Mouse (Mus musculus) forelimb bud, embryonic 11.5 days (tissue): Measurements from ENCODE around the gene Vcl.

Experiments used
- DNase-seq: peaks from one replicate; pipeline ENCODE4 v3.0.0-alpha.2; 2012; ENCODE audit warnings: low read depth, low spot score

Vcl gene

DNA sequence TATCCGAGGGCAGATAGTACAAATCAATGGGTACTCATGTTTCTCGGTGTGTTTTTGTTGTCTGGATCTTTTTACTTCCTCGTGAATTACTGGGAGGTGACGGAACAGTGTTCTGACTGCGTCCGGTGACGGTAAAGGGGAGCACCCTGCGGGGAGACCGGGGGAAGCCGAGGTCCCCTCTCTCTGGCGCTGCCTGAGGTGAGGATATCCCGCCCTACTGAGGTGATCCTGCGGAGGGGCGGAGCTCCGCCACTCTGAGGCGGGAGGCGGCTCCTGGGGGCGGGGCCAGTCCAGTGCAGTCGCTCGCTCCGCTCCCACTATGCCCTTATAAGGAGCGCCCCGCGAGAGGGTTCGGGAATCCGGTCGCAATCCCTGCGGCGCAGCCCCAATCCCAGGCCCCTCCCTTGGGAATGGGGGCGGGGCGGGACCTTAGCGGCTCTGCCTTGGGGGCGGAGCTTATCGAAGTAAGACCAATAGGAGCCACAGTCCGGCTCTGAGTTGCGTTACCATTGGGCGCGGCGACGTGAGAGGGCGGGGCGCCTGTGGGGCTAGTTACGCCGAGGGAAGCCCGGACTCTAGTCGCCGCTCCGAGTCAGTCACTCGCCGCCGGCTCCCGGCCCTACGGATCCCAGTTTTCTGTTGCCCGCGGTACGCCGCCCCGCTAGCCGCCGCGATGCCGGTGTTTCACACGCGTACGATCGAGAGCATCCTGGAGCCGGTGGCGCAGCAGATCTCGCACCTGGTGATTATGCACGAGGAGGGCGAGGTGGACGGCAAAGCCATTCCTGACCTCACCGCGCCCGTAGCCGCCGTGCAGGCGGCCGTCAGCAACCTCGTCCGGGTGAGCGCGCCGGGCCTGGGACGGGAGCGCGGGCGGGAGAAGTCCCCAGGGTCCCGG, at the start of gene Vcl:
Gene Vcl, plus strand, starts transcription at position 551 of the 898 bp plus-strand sequence.
- peak; percentile 99 for DNase-seq

DNA sequence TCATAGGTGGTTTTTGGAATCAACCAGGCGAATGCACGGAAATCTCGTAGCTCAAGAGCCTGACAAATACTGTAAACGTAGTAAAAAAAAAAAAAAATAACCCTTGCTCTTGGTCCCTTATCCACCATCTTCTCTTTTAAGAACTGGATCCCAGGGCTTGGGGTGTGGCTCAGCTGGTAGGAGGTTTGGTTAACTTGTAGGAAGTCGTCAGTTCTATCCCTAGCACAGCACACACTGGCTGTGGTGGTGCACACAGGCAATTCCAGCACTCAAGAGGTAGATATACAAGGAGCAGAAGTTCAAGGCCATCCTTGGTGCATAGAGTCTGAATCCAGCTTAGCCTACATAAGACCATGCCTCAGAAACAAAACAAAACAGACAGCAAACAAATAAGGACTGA, 44.5 kb upstream of the Vcl start:
- DNase-seq, result no peak

DNA sequence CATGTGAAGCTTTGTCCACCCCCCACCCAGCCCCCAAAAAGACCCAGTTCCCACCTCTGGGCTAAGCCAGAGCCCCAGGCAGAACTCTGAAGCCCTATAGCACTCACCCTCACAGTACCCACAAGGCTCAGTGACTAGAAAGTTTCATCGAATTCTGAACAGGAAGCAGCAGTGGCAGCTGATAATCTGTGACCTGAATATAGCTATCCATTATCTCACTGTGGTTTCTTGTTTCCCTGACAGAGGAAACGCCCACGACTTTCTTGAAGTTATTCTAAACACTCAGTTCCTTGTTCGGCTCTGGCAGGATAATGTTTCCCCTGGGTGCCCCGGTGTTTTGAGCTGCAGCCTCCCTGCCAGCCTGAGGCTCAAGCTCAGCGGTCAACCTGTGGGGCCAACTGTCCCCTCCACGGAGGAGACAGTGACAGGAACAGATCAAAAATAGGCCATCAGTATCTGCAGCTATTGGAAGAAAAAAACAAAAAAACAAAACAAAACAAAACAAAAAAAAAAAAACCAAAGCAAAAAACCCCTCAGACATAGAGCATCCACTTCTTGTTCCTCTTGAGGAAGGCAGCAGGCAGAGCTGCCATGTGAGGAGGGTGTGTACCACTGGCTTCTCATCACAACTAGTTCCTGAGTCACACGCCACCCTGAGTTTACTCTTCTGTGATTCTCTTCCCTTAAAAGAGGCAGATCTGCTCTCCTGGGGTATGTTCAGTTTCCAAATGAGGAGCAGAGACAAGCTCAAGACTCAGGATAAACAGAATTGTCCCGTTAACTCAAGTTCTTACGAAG, 43.9 kb upstream of the Vcl start:
- no peak for DNase-seq

DNA sequence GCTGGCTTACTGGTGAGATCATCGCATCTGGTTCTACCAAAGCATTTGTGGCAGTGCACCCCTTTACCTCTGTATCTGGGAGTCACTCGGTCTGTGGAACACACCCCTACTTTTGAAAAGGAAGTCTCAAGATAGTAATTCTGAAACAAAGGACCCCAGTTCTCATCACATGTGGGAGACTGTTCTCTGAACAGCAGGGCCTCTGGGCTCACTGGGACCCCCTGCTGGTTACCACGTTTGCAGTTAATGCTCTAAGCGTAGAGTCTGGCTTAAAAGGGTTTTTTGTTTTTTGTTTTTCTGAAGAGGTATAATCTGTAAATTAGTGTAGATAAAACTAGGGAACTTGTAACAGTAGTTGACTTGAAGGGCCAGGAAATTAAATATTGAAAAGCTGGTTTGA, 42.9 kb upstream of the Vcl start:
- no peak for DNase-seq

DNA sequence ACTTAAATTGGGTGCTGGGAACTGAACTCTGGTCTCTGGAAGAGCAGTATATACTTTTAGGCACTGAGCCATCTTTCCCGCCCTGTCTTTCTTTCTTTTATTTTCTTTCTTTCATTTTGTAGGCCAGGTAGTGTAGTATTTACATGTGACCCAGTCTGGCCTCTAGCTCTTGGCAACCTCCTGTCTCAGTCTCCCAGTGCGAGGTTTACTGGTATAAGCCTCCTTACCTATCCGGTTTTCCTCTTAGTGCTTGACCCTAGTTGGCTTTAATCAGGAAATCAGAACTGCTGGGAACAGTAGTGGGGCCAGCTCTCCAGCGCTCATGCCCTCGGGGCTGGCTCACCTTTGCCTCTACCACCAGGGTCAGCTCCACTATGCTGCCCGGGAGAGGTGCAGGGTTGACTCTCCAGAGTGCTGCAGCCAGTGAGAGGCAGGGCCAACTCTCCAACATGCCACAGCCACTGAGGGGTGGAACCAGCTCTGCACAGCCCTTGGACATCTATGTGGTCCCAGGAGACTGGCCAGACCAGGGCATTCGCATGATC, 41.6 kb upstream of the Vcl start:
- no peak for DNase-seq

DNA sequence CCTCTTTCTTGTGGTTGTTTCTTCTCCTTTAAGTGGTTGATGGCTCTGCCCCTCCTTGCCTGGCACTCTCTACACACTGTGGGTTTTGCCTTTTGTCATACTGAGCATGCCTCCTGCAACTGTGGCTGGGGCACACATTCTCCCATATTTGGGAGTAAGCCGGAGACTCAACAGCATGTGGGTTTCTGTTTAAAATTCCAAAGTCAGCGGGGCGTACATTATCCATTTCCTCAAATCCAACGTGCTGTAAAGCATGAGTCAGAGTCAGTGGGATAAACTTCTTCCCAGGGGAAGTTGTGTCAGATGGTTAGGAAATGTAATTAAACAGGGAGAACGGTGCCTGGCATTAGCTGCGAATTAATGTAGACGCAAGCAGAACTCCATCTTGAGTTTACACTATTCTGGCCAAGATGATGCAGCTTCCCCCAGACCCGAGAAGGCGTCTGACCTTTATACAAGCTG, 37.2 kb upstream of the Vcl start:
- peak; percentile 43 for DNase-seq

DNA sequence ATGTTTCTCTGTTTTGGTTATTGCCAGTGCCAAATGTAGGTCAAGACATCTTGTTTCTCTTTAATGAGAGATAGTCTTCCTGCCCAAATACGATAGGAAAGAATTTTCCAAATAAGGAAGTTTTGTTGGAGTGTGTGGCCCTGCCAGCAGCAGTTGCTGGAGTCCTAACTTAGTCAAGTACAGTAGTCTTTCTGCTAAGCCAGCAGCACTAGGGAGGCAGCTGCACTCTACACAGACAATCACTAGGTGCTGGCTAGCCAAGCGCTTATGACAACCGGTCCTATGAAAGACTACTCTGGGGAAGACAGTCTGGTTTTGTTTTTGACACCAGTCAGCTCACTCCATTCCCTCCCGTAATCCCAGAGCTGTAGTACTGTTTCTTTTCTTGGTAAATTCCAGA, 35.4 kb upstream of the Vcl start:
- no peak for DNase-seq

DNA sequence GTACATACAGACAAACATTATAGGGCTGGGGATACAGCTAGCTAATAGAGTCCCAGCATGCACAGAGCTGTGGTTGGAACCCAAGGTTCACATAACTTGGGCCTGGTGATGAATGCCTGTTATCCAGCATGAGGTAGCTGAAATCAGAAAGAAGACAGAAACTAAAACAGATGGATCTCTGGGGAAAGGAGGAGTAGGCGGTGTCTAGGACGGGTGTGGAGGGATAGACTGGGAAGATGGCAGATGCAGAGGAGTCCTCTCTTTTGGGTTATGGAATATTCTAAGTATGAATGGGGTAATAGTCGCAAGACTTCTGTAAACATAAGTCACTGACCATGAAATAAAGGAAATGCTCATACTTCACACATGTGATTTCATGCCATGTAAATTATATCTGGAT, 27.9 kb upstream of the Vcl start:
- DNase-seq, result no peak

DNA sequence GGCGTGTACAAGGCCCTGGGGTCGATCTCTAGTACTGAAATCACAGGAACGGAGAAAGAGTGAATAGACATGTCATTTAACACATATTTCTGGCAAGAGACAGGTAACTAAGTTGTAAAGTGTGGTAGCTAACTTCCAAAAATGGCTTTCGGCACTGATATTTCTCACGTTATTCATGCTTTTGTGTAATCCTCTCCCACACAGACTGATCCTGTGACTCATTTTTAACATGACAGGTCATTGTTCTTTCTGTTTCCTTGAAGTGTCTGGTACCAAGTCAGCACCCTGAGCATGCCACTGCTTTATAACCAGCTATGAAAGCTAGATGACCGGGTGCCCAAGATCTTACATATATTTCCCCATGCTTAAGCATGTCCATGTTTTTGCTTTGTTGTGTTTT, 26.1 kb upstream of the Vcl start:
- no peak for DNase-seq

DNA sequence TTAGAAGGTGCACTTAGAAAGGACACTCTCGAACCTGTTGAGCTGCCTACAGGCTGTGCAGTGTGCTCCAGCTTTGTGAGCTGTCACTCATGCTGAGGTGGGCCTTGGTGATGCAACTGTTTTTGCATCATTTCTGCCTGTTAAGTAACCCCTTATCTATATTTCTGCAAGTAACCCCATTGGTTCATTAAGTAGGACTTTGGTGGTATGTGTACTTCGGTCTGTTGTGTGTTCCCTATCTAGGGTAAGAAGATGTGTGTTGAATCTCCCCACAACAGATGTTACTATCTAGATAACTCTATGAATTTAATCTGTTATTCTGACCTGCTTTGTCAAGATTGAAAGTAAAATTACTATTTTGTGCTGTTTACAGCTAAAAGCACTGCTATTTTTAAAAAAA, 17.4 kb upstream of the Vcl start:
- DNase-seq, result no peak

DNA sequence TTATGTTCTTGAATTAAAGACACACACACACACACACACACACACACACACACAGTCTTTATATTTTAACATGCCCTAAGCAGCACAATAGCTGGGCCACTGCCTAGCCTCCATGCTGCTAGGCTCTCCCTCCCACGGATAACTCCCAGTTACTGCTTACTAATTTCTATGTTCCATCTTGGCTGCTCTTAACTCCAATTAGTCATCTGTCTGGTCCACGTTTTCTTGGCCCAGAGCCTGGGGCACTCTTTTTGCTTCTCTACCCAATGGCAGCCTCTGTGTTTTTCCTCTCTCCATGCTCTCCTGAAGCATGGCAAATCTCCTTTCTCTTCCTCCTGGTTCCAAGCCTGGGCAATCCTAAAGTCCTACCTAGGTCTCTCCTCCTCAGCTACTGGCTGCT, 14.8 kb upstream of the Vcl start:
- no peak for DNase-seq

DNA sequence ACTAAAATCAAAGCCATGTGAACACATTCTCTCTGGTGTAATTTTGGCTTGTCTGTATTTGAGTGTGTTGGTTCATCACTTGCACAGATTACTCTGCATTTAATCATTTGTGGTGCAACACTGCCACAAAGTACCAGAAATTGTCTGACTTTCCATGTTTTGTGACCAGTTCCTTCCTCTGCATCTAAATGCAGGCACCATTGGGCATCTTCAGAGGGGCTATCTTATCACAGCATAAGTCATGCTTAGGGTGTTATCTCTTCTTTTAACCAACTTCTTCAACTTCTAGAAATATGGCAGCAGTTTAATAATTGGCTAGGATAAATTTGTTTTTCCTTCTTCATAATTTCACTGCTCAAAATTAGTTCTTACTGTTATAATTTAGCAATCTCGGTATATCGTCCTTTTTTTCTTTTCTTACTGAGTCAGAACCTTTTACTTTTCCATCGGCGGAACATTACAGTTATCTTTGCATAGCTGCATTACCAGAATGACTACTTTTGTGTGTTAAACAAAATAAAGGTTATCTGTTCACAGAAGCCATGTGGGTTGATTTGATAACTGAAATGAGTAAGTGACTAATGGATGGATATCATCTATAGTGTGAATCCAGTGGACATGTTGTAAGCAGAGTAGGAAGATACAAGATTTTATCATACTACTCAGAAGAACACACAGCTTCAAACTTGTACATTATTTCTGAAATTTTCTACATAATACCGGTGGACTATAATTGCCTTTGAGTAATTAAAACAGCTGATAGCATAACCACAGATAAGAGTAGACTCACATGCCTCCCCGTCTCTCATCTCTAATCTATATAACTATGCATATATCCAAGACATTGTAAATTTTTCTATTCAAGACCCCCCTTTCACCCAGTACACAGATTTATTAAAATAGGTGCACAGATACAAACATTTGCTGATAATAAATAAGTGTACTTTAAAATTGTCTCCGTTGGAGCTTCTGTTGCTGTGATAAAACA, 12.3 kb upstream of the Vcl start:
- no peak for DNase-seq

DNA sequence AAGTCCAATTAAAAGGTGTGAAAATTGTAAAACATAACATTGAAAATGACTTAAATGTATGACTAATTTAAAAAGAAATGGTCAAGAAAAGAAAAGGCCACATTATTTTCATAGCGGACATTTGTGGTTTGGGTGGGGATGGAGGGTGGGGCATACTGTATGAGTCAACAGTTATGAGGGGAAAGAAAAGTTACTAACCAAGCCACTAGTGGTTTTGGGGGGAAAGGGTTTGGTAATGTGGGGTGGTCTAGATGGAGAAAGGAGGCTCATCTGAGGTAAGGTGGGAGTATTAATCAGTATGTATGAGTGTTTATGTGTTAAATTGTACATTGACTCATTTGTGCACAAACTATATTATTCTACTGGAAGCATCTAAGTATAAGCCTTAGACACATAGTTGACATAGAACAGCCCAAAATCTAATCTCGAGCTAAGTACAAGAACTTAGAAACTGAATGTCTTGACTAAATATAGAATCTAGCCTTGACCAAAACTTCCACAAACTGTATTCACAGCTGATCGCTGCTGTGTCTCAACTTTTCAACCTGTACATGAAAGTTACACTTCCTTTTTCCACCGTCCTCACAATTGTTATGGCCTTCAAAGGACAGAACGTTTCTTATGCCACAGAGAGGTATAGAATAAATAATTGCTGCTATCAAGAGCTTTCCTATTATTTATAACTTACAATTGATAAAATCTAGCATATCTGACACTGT, 5.0 kb upstream of the Vcl start:
- DNase-seq, result no peak

DNA sequence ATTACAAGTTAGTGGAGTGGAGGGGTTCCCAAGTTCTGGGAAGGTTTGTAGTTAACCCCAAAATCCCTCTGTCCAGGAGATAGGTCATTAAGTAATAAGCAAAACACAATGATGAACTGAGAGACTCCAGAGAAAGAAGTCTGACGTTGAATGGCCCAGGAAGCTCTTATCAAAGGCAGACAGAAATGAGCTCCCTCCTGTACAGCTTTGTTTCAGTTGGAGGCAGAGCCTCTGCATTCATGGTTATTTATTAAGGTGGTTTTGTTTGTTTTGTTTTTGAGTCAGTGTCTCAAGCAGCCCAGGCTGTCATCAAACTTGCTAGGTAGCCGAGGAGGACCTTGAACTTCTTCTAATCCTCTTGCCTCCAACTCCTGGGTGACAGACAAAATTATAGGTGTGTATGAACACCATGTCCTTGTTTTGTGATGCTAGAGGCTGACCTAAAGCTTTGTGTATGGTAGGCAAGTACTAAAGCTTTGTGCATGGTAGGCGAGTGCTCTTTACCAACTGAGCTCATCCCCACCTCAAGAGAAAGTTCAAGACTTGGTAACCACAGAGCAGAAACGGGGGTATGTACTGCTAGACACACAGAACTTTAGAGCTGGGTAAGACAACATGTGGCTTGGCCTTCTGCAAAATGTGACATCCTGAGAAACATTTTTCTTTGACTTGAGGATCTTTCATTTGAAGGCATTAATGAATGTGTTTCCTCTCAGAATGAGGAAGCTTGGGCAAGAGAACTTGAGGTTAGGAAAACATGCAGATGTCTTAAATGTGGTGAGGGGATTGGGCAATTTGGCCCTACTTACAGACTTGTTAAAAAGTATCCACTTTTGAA, 1.5 kb upstream of the Vcl start:
- no peak for DNase-seq

DNA sequence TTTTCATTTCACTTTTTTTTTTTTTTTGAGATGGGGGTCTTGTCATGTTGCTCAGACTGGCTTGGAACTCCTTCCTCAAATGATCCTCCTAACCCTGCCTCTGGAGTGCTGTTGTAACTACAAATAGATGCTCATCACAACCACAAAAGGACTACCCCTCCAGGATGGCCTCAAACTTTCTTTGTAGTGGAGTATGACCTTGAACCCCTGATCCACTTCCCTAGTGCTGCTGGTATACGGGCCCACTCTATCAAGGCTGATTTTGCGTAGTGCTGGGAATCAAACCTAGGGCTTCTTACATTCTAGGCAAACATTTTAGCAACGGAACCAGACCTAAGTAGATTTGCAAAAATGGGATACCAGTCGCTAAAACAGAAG, 901 bp upstream of the Vcl start:
- DNase-seq, result no peak

DNA sequence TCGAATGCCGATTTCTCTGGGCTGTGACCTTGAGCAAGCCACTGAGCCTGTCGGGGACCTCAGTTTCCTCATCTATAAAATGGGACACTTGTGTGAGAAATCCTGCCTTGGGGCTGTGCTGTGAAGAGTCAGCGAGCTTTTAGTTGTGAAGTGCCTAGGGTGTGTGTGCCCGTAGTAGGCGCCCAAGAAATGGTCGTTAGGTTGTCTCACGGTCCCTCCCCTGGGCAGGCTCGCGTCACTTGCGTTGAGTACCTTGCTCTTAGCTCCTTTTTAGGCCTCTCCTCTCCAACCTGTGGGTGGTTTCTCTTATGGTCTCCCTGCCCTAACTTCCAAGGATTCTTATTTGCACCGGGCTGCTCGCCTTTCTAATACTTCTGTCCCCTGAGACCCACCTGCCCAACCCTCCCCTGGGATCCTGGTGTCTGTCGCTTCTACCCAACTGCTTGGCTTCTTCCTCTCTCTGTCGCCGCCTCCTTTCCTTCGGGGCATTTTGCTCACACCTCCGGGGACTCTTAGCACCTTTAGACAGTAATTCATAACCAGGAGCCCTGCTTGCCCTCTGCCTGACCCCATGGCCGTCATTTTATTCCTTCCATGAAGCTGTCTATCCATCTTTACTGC, 726 bp downstream of the Vcl start:
- peak; percentile 13 for DNase-seq

DNA sequence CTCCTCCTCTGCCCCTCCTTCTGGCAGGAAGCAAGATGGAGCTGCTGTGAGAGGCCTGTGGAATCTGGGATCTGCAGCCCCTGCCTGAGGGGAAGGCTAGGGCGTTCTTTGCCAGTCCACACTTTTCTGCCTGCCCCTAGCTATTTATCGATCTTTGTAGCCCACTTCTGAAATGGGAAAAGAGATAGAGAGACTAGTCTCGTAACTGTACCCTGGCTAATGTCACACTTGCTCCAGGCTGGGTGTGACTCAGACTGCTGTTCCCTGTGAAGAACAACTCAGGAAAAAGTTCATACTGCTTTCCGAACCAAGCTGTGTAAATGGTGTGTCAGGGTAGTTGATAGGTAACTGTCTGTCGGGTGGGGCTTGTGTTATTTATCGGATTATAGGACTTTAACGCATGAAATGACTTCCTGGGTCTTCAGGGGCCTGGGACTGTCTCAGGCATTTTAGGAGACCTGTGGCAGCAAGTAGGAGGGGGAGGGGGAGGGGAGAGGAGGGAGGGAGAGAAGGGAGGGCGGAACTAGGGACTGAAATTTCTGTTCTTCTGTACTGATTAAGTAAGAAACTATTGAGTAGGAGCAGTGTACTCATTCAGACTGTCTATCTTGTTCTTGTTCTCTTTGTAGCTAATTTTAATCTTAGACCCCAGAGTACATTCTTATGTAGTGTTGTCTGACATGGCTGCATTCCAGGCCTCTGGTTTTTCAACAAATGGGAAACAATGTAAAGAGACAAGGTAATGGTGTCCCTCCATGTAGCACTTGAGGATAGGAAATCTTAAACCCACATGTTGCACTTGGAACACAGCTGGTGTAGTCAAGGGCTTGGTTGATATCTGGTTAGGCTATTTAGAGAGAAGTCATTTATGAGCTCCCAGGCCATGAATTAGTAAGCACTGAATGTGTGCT, 1.5 kb downstream of the Vcl start:
- no peak for DNase-seq

DNA sequence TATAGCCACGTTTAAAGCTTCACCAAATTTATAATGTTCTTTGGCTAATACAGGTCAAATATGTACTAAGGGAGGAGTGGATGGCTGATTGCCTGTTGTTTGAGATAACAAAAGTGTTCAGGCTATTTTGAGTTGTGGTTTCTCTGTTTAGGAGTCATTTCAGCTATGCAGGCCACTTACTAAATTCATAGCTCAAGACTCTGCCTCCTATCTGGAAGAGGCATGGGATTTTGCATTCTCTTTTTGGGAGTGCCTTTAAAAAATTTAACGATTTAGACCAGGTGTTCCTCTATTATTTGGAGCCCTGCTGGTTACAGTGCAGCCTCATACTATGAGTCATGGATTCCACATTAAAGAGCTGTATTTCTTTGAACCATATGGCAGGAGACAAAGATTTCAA, 9.2 kb downstream of the Vcl start:
- DNase-seq, result no peak
